Mouse (Mus musculus) CD4-positive naive resting alpha-beta T cell, adult 57 days (primary cell): Measurements from ENCODE around the gene Zbtb3. TPM values are rescaled to one million over a fixed set of nuclear protein-coding genes. Genes with fewer than 3 reads are reported as not detected.

Source experiments
- total RNA-seq: library from RNA; stranded (reverse); gene quantifications from one replicate; pipeline ENCODE4 v1.2.4, GENCODE M21; 2023

Gene Zbtb3
- total RNA-seq = 0.77 TPM

DNA sequence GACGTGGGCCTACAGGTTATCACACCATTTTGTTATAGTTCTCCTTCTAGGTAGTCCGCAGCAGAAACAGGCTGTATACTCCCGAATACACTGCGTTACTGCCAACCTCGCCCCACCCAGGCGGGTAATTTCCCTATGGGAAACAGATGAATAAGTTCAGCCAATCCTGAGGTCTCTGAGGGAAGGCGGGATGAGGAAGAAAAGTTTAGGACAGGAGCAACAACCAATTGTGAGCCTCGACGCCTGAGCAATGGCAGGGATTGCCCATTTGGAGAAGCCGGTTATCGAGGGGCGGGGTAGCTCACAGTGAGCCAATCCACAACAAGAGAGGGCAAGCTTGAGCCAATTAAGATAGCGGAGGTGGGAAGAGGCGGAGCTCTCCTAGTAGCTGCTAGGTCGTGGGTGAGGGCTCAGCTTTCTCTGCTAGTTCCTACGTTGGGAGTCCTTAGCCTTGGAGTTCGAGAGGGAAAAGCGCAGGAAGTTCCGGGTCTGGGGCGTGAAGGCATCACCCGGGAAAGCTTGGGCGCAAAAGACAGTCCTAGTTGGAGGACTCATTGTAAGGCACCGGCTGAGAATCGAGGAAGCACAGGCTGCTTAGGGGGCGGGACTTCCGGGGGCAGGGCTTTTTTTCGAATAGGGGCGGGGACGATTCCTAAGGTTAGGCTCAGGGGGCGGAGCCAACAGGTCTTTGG is at the start of gene Zbtb3:
TSS of gene Zbtb3 (plus strand) at position 426 of the 692 bp plus-strand sequence.

DNA sequence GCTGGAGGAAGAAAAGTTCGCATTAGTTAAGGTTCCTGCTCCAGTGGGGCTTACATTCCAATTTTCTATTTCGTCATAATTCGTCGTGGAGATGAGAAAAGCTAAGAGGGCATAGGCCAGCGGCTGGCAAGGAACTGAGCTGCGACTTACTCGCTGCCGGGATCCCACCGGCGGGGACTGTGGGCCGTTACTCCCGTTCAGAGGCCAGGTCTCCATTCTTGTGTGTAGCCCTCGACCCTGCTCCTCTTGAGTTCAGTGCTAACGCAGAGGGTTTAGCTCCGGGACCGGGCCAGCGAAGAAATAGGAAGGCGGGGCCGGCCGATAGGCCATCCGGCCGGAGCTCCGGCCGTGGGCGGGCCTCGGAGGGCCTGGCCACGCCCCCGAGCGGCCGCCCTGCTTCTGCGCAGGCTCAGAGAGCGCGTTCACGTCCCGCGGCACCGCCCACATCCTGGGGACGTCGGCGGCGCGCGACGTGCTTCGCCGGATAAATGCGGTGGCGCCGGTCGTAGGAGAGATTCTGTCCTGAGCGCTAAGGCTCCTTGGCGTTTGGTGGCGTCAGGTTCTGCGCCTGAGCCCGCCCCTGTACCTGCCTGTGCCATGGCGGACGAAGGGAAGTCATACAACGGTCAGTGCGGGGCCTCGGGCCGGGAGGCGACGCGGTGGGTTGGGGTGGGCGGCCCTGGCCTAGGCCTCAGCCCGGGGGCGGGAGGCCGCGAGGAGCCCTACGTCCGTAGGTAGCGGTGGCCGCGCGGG is 45.5 kb upstream of the Zbtb3 start, which contains the start of gene Nxf1:
TSS of gene Nxf1 (plus strand) at position 439 of the 753 bp plus-strand sequence.

DNA sequence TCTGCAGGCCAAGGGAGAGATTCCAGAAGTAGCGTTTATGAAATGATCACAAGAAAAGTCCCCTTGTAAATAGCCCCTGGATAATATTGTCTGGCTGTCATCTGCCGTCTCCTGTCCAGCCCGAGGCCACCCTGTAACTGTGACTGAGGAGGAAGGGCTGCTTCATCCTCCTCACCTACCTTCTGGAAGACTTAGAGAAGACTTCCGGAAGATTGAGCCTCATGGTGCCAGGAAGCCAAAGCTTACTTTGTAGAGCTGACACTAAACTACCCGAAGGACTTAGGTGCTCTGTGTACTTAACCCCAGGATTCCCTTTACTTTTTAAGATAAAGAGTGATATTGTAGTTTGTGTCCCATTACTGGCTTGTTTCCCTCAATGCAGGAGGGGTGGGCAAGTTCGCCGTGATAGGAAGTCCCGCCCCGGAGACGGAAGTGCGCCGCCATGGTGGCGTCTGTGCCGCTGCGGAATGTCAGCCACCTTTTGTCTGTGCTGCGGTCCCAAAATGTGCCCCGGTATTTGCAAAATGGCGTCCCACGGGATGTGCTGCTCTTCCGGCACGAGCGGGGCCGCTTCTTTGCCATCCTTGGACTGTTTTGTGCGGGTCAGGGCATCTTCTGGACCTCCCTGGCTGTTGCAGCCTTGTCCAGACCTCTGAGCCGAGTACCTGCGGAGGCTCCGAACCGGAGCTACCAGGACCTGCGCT is 31.6 kb upstream of the Zbtb3 start, which contains the start of gene Tmem223:
TSS of gene Tmem223 (plus strand) at position 430 of the 704 bp plus-strand sequence.

DNA sequence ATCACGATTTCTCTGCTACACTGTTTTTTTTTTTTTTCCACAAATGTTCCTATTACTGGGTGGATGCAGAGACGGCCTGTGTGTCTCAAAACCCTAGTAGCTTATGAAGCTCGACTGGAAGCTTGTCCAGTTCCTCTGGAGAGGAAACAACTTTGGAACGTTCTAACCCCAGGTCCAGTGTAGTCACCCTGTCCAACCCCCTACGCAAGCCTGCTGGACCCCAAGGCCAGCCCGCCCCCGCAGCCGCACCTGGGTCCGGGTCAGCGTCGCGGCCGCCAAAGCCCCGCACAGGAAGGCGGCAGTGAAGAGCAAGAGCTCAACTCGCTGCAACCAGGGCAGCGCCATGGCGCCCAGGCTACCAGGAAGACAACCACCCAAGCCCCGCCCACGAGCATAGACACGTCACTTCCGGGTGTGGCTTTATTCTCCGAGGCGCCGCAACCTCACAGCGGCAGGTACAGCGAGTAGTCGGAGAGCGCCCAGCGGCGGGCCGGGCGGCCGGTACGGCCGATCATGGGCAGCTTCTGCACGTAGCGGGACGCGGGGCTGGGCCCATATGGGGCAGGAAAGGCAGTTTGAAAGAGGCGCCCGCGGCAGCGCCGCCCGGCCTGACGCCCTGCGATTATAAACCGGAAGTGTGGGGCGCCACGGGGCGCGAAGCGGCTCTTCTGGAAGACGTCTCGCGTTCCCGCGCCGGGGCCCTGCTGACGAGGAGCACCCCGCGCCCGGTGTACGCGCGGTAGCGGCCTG is 28.1 kb upstream of the Zbtb3 start, which contains the start of gene Tmem179b:
TSS of gene Tmem179b (minus strand) at position 382 of the 750 bp plus-strand sequence.

DNA sequence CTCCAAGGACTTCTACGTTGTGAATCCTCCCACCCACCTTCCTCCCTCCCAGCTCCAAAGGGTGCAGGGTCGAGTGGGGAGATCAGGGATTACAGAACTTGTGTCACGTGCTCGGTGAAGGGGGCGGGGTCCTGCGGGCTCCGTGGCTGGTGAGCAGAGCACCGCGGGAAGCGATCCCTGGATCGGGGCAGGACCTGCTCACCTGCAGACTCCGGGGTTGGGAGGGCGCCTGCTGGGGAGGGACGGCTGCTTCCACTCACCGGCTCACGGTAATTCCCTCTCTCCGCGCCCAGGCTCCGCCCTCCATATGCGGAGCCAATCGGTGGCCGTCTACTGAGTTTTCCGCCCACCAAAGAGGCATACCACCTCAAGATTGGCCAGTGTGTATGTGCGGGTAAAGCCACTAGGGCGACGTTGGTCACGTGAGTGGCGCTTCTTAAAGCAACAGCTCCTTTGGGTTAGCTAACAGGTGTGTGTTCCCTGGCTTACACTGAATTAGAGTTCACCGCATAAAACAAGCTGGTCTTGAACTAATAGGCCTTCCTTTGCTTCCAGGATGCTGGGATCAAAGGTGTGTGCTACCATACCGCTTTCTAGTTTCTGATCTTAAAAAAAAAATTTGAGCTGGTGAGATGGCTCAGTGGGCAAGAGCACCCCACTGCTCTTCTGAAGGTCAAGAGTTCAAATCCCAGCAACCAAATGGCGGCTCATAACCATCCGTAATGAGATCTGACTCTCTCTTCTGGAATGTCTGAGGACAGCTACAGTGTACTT is 16.2 kb upstream of the Zbtb3 start, which contains the start of gene Taf6l:
TSS of gene Taf6l (minus strand) at position 410 of the 774 bp plus-strand sequence.

DNA sequence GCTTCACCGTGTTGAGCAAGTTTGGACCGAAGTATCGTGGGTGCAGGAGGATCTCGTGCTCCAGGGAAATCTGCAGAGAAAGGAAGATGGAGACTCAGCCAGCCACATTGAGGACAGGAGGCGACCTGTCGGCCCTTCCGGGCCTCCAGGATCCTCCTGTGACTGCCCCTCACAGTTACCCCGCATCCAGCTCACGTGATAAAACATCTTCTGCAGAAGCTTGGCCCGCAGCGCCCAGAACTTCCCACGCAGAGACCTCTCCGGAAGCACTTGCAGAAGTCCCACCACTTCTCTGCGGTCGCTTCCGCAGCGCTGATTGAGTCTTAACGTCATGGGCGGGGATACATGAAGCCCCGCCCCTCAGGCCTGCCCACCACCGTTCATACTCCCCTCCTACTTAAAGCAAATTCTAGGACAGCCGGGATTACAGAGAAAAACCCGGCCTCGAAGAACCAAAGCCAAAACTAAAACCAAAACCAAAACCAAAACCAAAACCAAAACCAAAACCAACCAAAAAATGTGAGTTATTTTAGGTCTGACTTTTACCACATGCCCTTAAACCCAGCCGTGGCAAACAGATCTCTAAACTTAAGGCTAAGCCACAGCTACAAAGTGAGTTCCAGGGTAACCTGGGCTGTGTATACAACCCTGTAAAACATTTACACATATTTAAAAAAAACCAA is 4.0 kb upstream of the Zbtb3 start, which contains the start of gene Polr2g:
TSS of gene Polr2g (minus strand) at position 314 of the 683 bp plus-strand sequence.

GRCm38 (mm10) chr19:8818801-8819595 is 16.6 kb downstream of the Zbtb3 start, which contains the start of gene Ttc9c:
Gene Ttc9c, minus strand, starts transcription at chr19:8819333.

DNA sequence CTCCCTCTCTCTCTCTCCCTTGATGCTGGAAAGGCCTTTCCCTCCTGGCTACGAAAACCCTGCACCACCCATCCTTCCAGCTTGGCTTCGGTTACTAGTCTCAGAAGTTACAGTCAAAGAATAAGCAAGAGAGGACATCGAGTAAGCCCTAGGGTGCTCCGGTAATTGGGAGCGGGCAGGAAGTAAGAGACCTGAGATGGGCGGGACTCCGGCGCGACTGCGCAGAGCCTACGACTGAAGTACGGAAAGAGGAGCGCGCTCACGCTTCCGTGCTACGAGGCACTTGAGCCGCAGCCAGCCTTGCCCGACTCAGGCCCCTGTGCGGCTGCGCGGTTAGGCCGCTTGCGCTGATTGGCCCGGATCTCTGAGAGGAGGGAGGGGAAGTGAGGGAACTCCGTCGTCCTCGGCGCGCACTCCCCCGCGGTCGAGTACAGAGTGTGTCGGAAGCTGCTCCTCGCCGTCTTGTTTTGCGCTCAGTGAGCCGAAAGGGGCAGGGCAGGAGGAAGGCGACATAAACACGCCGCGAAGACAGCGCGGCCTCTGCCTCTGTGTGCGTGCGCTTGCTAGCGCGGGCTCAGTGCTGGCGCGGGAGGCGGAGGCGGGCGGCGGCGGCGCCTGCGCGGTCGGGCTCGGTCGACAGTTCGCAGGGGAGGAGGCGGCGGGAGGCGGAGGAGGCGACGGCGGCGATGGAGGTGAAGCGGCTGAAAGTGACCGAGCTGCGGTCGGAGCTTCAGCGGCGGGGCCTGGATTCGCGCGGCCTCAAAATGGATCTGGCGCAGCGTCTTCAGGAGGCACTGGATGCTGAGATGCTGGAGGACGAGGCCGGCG is 17.5 kb downstream of the Zbtb3 start, which contains the start of gene Hnrnpul2:
TSS of gene Hnrnpul2 (plus strand) at position 415 of the 828 bp plus-strand sequence.

DNA sequence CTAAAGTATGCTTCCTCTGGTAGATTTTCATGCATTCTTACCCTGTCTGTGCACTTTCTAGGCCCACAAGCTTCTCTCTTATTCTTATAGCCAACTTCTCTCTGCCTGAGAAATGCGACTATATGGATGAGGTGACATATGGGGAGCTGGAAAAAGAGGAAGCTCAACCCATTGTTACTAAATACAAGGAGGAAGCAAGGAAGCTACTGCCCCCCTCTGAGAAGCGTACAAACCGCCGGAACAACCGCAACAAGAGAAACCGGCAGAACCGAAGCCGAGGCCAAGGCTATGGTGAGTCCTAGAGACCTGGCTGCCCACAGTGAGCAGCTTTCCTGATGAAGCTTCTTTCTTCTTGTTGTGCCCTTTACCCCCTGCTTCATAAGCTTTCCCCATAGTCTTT is 27.3 kb downstream of the Zbtb3 start, which contains the start of gene AC129217.1:
TSS of gene AC129217.1 (plus strand) at position 114 of the 400 bp plus-strand sequence.

GRCm38 (mm10) chr19:8837251-8837791 is 35.0 kb downstream of the Zbtb3 start, which contains the start of gene Bscl2:
Gene Bscl2, plus strand, starts transcription at chr19:8837467.

GRCm38 (mm10) chr19:8839103-8839907 is 37.0 kb downstream of the Zbtb3 start, which contains the start of gene Gng3:
Gene Gng3, minus strand, starts transcription at chr19:8839194.

GRCm38 (mm10) chr19:8850402-8850901 is 48.1 kb downstream of the Zbtb3 start, which contains the start of gene Lrrn4cl:
Gene Lrrn4cl, plus strand, starts transcription at chr19:8850768.

Other genes starting within 250 kb of the Zbtb3 start
- gene Slc22a8, start 211.3 kb upstream of the Zbtb3 start, total RNA-seq = not detected
- not detected for gene Slc22a6, start 184.5 kb upstream of the Zbtb3 start, total RNA-seq
- not detected for gene Chrm1, start 138.8 kb upstream of the Zbtb3 start, total RNA-seq
- 174 TPM for gene Slc3a2, start 79.2 kb upstream of the Zbtb3 start, total RNA-seq
- 92.0 TPM for gene Wdr74, start 66.7 kb upstream of the Zbtb3 start, total RNA-seq
- 7.7 TPM for gene 1700092M07Rik, start 61.8 kb upstream of the Zbtb3 start, total RNA-seq
- gene Stx5a, start 61.1 kb upstream of the Zbtb3 start, total RNA-seq = 251 TPM
- 533 TPM for gene Nxf1, start 45.5 kb upstream of the Zbtb3 start, total RNA-seq
- gene Tmem223, start 31.6 kb upstream of the Zbtb3 start, total RNA-seq = 39.0 TPM
- 68.8 TPM for gene Tmem179b, start 28.1 kb upstream of the Zbtb3 start, total RNA-seq
- 10.7 TPM for gene Taf6l, start 16.1 kb upstream of the Zbtb3 start, total RNA-seq
- gene Polr2g, start 4.0 kb upstream of the Zbtb3 start, total RNA-seq = 62.8 TPM
- gene Ttc9c, start 16.8 kb downstream of the Zbtb3 start, total RNA-seq = 25.7 TPM
- gene Hnrnpul2, start 17.5 kb downstream of the Zbtb3 start, total RNA-seq = 104 TPM
- gene AC129217.1, start 27.2 kb downstream of the Zbtb3 start, total RNA-seq = 8.5 TPM
- 39.8 TPM for gene Bscl2, start 34.9 kb downstream of the Zbtb3 start, total RNA-seq
- gene Gng3, start 36.6 kb downstream of the Zbtb3 start, total RNA-seq = not detected
- gene Lrrn4cl, start 48.2 kb downstream of the Zbtb3 start, total RNA-seq = 1.0 TPM
- gene Ubxn1, start 68.9 kb downstream of the Zbtb3 start, total RNA-seq = 118 TPM
- gene Uqcc3, start 78.4 kb downstream of the Zbtb3 start, total RNA-seq = 36.8 TPM
- gene Lbhd1, start 81.2 kb downstream of the Zbtb3 start, total RNA-seq = 15.5 TPM
- not detected for gene Gm49403, start 81.4 kb downstream of the Zbtb3 start, total RNA-seq
- 28.3 TPM for gene 1810009A15Rik, start 86.3 kb downstream of the Zbtb3 start, total RNA-seq
- gene Gm49416, start 86.4 kb downstream of the Zbtb3 start, total RNA-seq = not detected
- gene Ints5, start 90.5 kb downstream of the Zbtb3 start, total RNA-seq = 21.0 TPM
- 133 TPM for gene Ganab, start 95.5 kb downstream of the Zbtb3 start, total RNA-seq
- gene B3gat3, start 117.8 kb downstream of the Zbtb3 start, total RNA-seq = 47.9 TPM
- gene Rom1, start 126.8 kb downstream of the Zbtb3 start, total RNA-seq = 4.2 TPM
- 81.1 TPM for gene Eml3, start 127.0 kb downstream of the Zbtb3 start, total RNA-seq
- 190 TPM for gene Mta2, start 139.3 kb downstream of the Zbtb3 start, total RNA-seq
- gene Tut1, start 151.3 kb downstream of the Zbtb3 start, total RNA-seq = 37.9 TPM
- gene Eef1g, start 164.5 kb downstream of the Zbtb3 start, total RNA-seq = 593 TPM
- 73.0 TPM for gene Ahnak, start 186.7 kb downstream of the Zbtb3 start, total RNA-seq